Mouse (Mus musculus): ENCODE measurements around the gene Rai1. TPM values are rescaled to one million over a fixed set of nuclear protein-coding genes. Genes with fewer than 3 reads are reported as not detected.

Rai1 gene
- polyA plus RNA-seq, 1 experiment from 2014 or later: 30.6 TPM

DNA sequence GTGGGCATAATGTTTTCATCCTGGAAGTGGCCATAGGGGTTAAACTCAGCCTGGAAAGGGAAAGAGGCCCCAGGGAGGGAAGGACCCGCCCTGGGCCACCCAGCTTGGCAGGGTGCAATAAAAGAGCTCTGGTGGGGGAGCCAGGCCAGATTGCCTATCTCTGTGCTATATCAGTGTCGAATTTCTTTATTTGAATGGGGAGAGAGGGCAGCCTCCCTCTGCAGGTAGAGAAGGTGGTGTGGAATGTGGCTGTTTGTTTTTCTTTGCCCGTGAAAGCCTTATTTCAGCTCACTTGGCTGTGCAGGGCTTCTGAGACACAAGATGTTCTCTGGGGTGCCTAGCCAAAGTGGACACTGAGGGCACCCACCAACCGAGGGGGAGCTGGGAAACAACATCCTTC is 8.8 kb downstream of the Rai1 start:
- ATAC-seq (ENCODE audit: insufficient number of reproducible peaks, insufficient read depth, low FRiP score, low read depth): peak; percentile 25; the same call in 1 of the 2 replicates
- H3K4me3 ChIP-seq (ENCODE audit: low read depth, low read length): no peak overlapping the region
- peak overlapping the region; percentile 78 for H3K4me2 ChIP-seq (replicated peaks; ENCODE audit: low read depth, low read length)
- no peaks in the 10 kb centered on the region for H3K27me3 ChIP-seq (ENCODE audit: control insufficient read depth, insufficient read depth, low read length)
- no peaks in the 10 kb centered on the region for H3K9me3 ChIP-seq (ENCODE audit: control insufficient read depth, low read depth, low read length)
- no peak overlapping the region for H3K9ac ChIP-seq (replicated peaks; ENCODE audit: low read depth, low read length)
- H3K4me1 ChIP-seq (ENCODE audit: control insufficient read depth, insufficient read depth, low read length): peaks cover 64% of the 10 kb centered on the region
- 4% methylated on average over 4 of the region's 4 CpGs for WGBS
- H3K27ac ChIP-seq (ENCODE audit: low read length): peak overlapping the region; percentile 98
- H3K36me3 ChIP-seq (ENCODE audit: control insufficient read depth, insufficient read depth, low read length): no peaks in the 10 kb centered on the region

- peak overlapping the region; percentile 98 for H3K27ac ChIP-seq (ENCODE audit: low read length)
- peak; percentile 54 for ATAC-seq (ENCODE audit: insufficient number of reproducible peaks, insufficient read depth, low FRiP score, low read depth)
- no peaks in the 10 kb centered on the region for H3K27me3 ChIP-seq (ENCODE audit: control insufficient read depth, insufficient read depth, low read length)
- H3K9ac ChIP-seq (replicated peaks; ENCODE audit: low read depth, low read length): peak overlapping the region; percentile 31; the same call in 1 of the 2 replicates
- no peaks in the 10 kb centered on the region for H3K9me3 ChIP-seq (ENCODE audit: control insufficient read depth, low read depth, low read length)
- peak overlapping the region; percentile 78 for H3K4me2 ChIP-seq (replicated peaks; ENCODE audit: low read depth, low read length)
- H3K36me3 ChIP-seq (ENCODE audit: control insufficient read depth, insufficient read depth, low read length): no peaks in the 10 kb centered on the region
- peak overlapping the region; percentile 40 for H3K4me3 ChIP-seq (ENCODE audit: low read depth, low read length)
- peaks cover 57% of the 10 kb centered on the region for H3K4me1 ChIP-seq (ENCODE audit: control insufficient read depth, insufficient read depth, low read length)
- 4% methylated on average over 19 of the region's 21 CpGs for WGBS
These were observed 9.6 kb downstream of the Rai1 start for GRCm38 (mm10) chr11:60114296-60115023.

DNA sequence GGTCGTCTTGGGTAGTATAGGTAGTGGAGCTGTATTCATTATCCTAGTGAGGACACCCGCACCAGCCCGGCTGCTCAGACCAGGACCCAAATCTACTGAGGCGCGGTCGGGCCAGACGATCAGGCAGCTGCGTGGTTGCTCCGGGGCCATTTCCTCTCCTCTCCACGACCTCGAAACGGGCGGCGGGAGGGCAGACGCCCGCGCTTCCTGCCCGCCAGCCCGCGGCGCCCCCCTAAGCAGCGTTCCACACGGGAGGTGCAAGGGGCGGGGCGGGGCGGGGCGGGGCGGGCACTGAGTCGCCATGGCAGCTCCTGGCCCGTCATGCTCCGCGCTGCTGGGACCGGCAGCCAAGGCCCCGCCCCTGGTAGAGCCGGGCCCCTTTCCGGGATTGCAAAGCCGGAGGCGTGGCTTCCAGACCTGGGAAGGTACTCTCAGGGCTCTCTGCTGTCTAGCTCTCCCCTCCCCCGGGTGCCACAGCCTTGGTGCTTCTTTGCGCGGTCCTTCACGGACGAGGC is 10.3 kb downstream of the Rai1 start:
- Histone ChIP-seq H3K36me3 (ENCODE audit: control insufficient read depth, insufficient read depth, low read length) (no peaks in the 10 kb centered on the region), H3K27me3 (ENCODE audit: control insufficient read depth, insufficient read depth, low read length) (no peaks in the 10 kb centered on the region), H3K4me3 (ENCODE audit: low read depth, low read length) (peak overlapping the region; percentile 40), H3K4me1 (ENCODE audit: control insufficient read depth, insufficient read depth, low read length) (peaks cover 52% of the 10 kb centered on the region), H3K27ac (ENCODE audit: low read length) (peak overlapping the region; percentile 98), H3K9ac (replicated peaks; ENCODE audit: low read depth, low read length) (peak overlapping the region; percentile 45; the same call in 1 of the 2 replicates), H3K9me3 (ENCODE audit: control insufficient read depth, low read depth, low read length) (no peaks in the 10 kb centered on the region), H3K4me2 (replicated peaks; ENCODE audit: low read depth, low read length) (peak overlapping the region; percentile 78)
- WGBS: under 1% methylated on average over 42 of the region's 43 CpGs
- ATAC-seq (ENCODE audit: insufficient number of reproducible peaks, insufficient read depth, low FRiP score, low read depth): peak; percentile 91

DNA sequence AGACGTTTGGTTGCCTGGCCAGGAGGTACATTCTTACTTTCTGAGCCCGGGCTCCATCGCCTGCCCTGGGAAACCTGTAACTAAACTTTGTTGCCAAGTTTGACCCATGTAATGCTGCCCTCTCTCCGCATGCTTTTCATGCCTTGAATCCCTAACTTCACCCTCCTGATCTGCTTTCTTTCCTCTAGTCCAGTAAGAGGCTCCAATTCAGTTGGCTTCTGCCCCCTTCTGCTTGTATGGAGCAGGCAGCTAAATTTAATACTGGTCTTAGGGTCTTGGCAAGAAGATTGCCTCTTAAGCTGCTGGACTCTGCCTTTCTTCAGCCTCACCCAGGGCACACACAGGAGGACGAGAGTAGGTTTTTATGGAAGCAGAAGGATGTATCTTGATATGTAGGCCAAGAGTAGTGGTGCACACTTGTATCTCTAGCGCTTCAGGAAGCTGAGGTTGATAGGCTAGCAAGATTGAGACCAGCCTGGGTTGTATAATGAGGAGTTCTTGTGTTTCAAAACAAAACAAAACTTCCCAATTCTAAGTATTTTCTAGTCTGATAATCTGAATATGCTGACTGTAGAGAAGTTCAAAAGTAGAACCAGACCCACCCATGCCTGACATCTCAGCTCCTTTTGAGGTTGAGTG is 10.9 kb downstream of the Rai1 start:
- peak overlapping the region; percentile 78 for H3K4me2 ChIP-seq (replicated peaks; ENCODE audit: low read depth, low read length)
- peak overlapping the region; percentile 45; the same call in 1 of the 2 replicates for H3K9ac ChIP-seq (replicated peaks; ENCODE audit: low read depth, low read length)
- ATAC-seq (ENCODE audit: insufficient number of reproducible peaks, insufficient read depth, low FRiP score, low read depth): no peak
- H3K27ac ChIP-seq (ENCODE audit: low read length): peak overlapping the region; percentile 98; the same call in 1 of the 2 replicates
- H3K36me3 ChIP-seq (ENCODE audit: control insufficient read depth, insufficient read depth, low read length): no peaks in the 10 kb centered on the region
- H3K4me3 ChIP-seq (ENCODE audit: low read depth, low read length): peak overlapping the region; percentile 40
- H3K4me1 ChIP-seq (ENCODE audit: control insufficient read depth, insufficient read depth, low read length): peaks cover 51% of the 10 kb centered on the region
- 27% methylated on average over 6 of the region's 6 CpGs for WGBS
- H3K27me3 ChIP-seq (ENCODE audit: control insufficient read depth, insufficient read depth, low read length): no peaks in the 10 kb centered on the region
- no peaks in the 10 kb centered on the region for H3K9me3 ChIP-seq (ENCODE audit: control insufficient read depth, low read depth, low read length)

- no peak overlapping the region for H3K9ac ChIP-seq (replicated peaks; ENCODE audit: low read depth, low read length)
- no peaks in the 10 kb centered on the region for H3K9me3 ChIP-seq (ENCODE audit: control insufficient read depth, low read depth, low read length)
- H3K4me1 ChIP-seq (ENCODE audit: control insufficient read depth, insufficient read depth, low read length): peaks cover 14% of the 10 kb centered on the region
- H3K4me2 ChIP-seq (replicated peaks; ENCODE audit: low read depth, low read length): no peak overlapping the region
- H3K27me3 ChIP-seq (ENCODE audit: control insufficient read depth, insufficient read depth, low read length): no peaks in the 10 kb centered on the region
- H3K27ac ChIP-seq (ENCODE audit: low read length): no peak overlapping the region
- no peaks in the 10 kb centered on the region for H3K36me3 ChIP-seq (ENCODE audit: control insufficient read depth, insufficient read depth, low read length)
- no peak overlapping the region for H3K4me3 ChIP-seq (ENCODE audit: low read depth, low read length)
- 85% methylated on average over 2 of the region's 2 CpGs for WGBS
- ATAC-seq (ENCODE audit: insufficient number of reproducible peaks, insufficient read depth, low FRiP score, low read depth): no peak
These were observed 15.9 kb downstream of the Rai1 start for GRCm38 (mm10) chr11:60120586-60121262.

GRCm38 (mm10) chr11:60122611-60123010 is 17.8 kb downstream of the Rai1 start:
- Histone ChIP-seq H3K36me3 (ENCODE audit: control insufficient read depth, insufficient read depth, low read length) (no peaks in the 10 kb centered on the region), H3K9me3 (ENCODE audit: control insufficient read depth, low read depth, low read length) (no peaks in the 10 kb centered on the region), H3K27ac (ENCODE audit: low read length) (no peak overlapping the region), H3K4me3 (ENCODE audit: low read depth, low read length) (no peak overlapping the region), H3K27me3 (ENCODE audit: control insufficient read depth, insufficient read depth, low read length) (no peaks in the 10 kb centered on the region), H3K4me1 (ENCODE audit: control insufficient read depth, insufficient read depth, low read length) (peaks cover 24% of the 10 kb centered on the region), H3K4me2 (replicated peaks; ENCODE audit: low read depth, low read length) (no peak overlapping the region), H3K9ac (replicated peaks; ENCODE audit: low read depth, low read length) (no peak overlapping the region)
- ATAC-seq (ENCODE audit: insufficient number of reproducible peaks, insufficient read depth, low FRiP score, low read depth): no peak

DNA sequence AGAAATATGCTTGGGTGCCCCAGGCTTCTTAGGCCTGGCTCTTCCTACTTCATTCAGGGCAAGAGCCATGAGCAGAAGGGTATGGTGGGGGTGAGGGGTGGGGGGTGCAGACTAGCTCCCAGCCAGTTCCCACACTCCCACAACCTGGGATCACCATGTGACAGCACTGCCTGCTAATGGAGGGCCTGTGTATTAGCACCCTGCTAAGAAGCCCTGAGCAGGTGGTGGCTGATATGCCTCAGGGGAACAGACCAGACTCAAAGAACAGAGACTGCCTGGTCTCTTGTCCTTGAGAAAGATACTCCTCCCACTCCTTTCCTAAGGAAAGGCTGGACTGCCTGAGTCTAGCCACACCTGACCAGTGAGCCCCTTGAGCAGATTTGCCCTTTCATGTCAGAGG is 22.2 kb downstream of the Rai1 start:
- Histone ChIP-seq H3K27ac (ENCODE audit: low read length) (no peak overlapping the region), H3K4me2 (replicated peaks; ENCODE audit: low read depth, low read length) (no peak overlapping the region), H3K4me1 (ENCODE audit: control insufficient read depth, insufficient read depth, low read length) (peaks cover 38% of the 10 kb centered on the region), H3K9ac (replicated peaks; ENCODE audit: low read depth, low read length) (no peak overlapping the region), H3K27me3 (ENCODE audit: control insufficient read depth, insufficient read depth, low read length) (no peaks in the 10 kb centered on the region), H3K4me3 (ENCODE audit: low read depth, low read length) (no peak overlapping the region), H3K36me3 (ENCODE audit: control insufficient read depth, insufficient read depth, low read length) (no peaks in the 10 kb centered on the region), H3K9me3 (ENCODE audit: control insufficient read depth, low read depth, low read length) (no peaks in the 10 kb centered on the region)
- ATAC-seq (ENCODE audit: insufficient number of reproducible peaks, insufficient read depth, low FRiP score, low read depth): no peak

GRCm38 (mm10) chr11:60127863-60128512 is 23.2 kb downstream of the Rai1 start:
- 0 out of 2 replicates have a peak, but pooled peaks have one; percentile 12 for ATAC-seq (ENCODE audit: insufficient number of reproducible peaks, insufficient read depth, low FRiP score, low read depth)
- H3K27me3 ChIP-seq (ENCODE audit: control insufficient read depth, insufficient read depth, low read length): no peaks in the 10 kb centered on the region
- H3K27ac ChIP-seq (ENCODE audit: low read length): peak overlapping the region; percentile 7; the same call in 1 of the 2 replicates
- peaks cover 38% of the 10 kb centered on the region for H3K4me1 ChIP-seq (ENCODE audit: control insufficient read depth, insufficient read depth, low read length)
- H3K9ac ChIP-seq (replicated peaks; ENCODE audit: low read depth, low read length): no peak overlapping the region
- no peaks in the 10 kb centered on the region for H3K9me3 ChIP-seq (ENCODE audit: control insufficient read depth, low read depth, low read length)
- H3K36me3 ChIP-seq (ENCODE audit: control insufficient read depth, insufficient read depth, low read length): no peaks in the 10 kb centered on the region
- no peak overlapping the region for H3K4me2 ChIP-seq (replicated peaks; ENCODE audit: low read depth, low read length)
- no peak overlapping the region for H3K4me3 ChIP-seq (ENCODE audit: low read depth, low read length)
- WGBS: 34% methylated on average over 4 of the region's 4 CpGs
